Mouse (Mus musculus): Measurements from ENCODE around the gene Ints1.

Ints1 gene

DNA sequence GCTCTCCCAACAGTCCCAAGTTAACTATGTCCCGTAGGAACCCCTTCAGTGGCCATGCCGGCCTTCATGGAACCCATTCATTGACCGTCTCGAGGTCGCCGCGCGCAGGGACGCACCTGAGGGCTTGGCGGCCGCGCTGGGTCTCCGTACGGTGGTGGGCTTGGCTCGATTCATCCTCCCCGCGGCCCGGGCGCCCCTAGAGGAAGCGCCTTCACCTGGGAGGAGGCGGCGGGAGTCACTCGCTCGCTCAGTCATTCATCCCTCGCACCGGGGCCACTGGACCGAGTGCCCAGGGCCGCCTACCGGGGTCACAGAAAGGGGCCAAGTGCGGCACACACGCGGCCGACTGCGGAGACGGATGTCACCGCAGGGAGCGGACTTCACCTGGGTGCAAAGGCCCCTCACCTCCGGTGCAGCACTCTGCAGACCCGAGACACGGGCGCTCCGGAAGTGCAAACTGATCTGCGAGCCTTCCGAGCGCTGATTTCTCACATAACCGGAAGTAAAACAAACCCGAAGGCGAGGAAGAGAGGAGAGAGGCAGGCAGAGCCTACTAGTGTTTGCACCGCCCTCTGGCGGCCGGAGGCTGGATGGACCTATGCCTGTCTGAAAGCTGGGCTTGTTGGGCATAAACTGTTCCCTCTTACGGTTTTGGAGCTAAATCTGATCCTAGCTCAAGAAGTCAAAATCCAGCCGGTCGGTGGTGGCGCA, at the start of gene Ints1:
Gene Ints1, minus strand, starts transcription at position 459 of the 711 bp plus-strand sequence.
- CTCF ChIA-PET, result interaction anchor here (1.0 kb wide), 1 partner anchor 16 kb away, joined by 3 read pairs; no protein-coding TSS in a partner anchor

DNA sequence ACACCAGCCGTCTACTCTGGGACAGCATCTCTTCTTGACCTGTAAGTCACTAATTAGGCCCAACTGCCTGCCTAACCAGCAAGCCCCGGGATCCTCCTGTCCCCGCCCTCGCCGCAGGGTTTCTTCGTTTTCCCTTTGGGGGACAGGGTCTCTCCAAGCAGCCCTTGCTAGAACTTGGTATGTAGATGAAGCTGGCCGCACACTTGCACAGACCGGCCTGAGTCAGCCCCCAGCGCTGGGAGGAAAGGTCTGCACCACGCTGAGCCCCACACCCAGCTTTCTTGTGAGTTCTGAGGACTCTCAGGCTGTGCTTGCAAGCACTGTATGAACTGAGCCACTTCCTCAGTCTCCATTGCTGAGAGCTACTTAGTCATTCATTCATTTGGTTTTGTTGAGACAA, 49.1 kb upstream of the Ints1 start:
- CTCF ChIA-PET, result no interaction called here

DNA sequence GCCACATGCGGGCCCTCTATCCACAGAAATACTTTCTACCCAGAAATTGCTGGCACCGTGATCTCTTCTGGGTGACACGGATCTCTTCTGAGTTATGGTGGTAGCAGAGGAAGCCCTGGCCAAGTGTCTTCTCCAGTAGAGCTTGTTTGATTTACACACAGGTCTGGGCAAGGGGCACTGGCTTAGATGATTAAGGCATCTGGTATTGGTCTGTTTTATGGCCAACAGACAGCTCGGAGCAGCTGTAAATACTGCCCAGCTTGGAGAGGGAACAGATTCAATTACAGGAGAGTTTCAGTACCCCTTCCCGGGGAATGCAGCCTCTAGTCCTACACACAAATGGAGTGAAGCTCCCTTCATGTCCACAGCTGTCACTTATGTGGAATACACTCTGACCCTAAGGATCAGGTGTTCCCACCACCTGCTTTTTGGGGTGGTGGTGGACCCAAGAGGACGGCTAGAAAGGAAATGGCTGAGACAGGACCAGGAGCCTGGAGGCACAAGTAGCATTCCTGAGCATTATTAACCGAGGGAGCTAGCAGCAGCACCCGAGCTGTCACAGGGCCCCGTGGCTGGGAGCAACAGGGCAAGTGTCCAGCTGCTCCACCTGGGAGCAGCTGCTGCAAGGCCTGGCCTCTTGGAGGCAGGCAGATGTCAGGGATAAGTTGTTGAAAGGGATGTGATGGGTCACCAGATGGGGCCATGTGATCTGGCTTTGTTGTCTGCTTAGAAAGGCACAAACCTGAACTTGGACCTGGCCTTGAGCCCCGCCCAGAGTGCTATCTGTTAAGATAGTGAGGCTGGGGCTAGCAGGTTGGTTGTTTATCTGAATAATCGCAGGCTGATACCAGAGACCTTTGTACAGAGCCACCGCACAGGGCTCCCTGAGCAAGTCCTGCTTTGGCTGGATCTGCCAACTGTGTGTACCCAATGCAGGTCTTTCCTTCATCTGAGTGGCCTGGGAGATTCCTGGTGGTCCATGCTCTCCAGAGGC, 46.3 kb upstream of the Ints1 start:
- CTCF ChIA-PET, result no interaction called here

- CTCF ChIA-PET, result no interaction called here
Measured at GRCm38 (mm10) chr5:139819538-139820181, 44.2 kb upstream of the Ints1 start, which contains the start of gene Tmem184a. Gene Tmem184a (minus strand): TSS chr5:139819917.

- CTCF ChIA-PET, result interaction anchor here (0.6 kb wide), 1 partner anchor 275 kb away, joined by 3 read pairs; no protein-coding TSS in a partner anchor
Measured at GRCm38 (mm10) chr5:139818801-139819200, 43.3 kb upstream of the Ints1 start.

DNA sequence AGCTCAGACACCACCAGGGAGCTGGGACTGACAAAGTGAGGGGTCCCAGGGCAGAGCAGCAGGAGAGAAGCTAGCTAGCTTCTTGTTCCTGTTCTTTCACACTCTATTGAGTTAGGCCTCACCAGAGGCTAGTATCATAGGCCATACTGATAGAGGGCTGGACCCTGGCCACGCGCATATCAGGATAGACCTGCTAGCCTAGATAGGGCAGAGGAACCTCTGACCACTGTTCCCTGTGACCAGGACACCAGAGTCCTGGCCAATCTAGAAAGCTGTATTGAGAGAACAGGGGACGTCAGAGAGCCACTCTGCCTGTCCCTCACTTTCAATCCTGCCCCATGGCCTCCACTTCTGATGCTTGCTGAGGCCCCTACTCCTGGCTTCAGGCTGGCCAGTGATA, 42.6 kb upstream of the Ints1 start:
- CTCF ChIA-PET, result no interaction called here

DNA sequence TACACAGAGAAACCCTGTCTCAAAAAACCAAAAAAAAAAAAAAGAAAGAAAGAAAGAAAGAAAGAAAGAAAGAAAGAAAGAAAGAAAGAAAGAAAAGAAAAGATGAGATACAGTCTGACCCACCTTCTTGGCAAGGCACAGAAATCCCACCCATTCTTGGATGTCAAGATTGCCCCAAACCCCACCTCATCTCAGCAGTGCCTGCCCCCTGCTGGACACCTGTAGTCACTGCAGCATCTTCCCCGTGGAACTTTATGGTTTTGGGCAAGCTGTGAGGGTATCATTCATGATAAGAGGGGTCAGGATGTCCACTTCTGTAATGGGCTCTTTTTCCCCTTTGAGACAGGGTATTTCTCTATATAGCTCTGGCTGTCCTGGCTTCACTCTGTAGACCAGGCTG, 41.8 kb upstream of the Ints1 start:
- CTCF ChIA-PET, result interaction anchor here (0.6 kb wide), 2 partner anchors 29 to 1290 kb away, joined by 3 to 5 read pairs; no protein-coding TSS in a partner anchor

DNA sequence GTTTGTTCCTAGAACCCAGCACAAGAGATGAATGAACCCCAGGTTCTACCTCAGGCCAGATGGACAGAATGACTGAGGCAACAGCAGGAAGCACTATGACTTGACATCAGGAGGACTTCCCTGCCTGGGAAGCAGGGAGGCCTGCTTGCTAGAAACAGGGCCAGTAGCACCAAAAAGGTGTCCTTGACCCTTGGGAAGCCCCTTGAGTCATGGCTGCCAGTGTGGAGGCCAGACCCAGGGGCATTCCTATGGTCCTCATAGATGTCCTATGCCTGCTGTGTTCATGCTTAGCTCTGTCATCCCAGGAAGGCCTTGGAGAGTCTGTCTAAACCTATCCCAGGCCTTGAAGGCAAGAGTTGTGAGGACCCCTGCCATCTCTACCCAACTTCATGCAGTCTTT, 41.0 kb upstream of the Ints1 start:
- CTCF ChIA-PET, result no interaction called here

- CTCF ChIA-PET, result no interaction called here
Measured at GRCm38 (mm10) chr5:139815964-139816363, 40.5 kb upstream of the Ints1 start.

- CTCF ChIA-PET, result no interaction called here
Measured at GRCm38 (mm10) chr5:139813963-139814381, 38.5 kb upstream of the Ints1 start.

GRCm38 (mm10) chr5:139813126-139813490, 37.6 kb upstream of the Ints1 start:
- CTCF ChIA-PET, result no interaction called here

GRCm38 (mm10) chr5:139812398-139813125, 37.1 kb upstream of the Ints1 start:
- CTCF ChIA-PET, result interaction anchor here (0.6 kb wide), 1 partner anchor 8 kb away, joined by 6 read pairs; no protein-coding TSS in a partner anchor

- CTCF ChIA-PET, result interaction anchor here (0.6 kb wide), 1 partner anchor 9 kb away, joined by 6 read pairs; no protein-coding TSS in a partner anchor
Measured at GRCm38 (mm10) chr5:139811677-139812397, 36.4 kb upstream of the Ints1 start.

DNA sequence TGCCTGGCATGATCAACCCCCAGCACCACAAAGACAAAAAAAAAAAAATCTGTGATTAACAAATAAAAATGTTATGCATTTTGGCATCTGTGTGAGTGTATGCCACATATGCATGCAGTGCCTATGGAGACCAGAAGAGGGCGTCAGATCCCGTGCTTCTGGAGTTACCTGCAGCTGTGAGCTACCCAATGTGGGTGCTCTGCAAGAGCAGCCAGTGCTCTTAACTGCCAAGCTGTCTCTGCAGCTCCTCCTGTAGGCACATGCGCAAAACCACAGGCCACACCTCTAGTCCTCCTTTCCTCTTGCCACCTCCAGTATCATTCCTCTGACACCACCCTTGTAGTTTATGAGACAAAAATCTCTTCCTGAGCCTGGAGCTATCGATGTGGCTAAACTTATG, 33.9 kb upstream of the Ints1 start:
- CTCF ChIA-PET, result no interaction called here

GRCm38 (mm10) chr5:139805924-139806323, 30.4 kb upstream of the Ints1 start:
- CTCF ChIA-PET, result no interaction called here

DNA sequence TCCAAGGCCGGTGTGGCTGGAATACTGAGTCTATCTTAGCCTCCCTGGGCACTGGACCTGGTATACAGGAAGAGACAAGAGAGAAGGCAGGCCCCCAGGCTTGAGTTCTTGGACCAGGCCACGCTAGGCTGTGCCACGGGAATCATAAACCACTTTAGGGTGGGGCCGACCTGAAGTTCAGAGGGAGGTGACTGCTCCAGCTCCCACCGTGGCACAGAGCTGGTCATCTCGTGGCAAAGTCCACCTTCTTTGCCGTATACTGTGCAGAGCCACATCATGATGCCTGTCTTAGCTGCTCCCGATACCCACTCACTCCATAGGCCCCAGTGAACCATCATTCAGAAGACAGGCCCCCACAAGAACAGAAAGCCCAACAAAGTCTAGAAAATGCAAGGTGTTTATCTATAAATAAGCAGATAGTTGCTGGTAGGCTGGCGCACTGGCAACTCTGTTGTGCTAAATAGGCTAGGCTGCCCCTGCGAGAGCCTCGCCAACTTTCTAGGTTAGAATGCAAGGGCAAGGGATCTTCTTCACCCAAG, 29.2 kb upstream of the Ints1 start:
- CTCF ChIA-PET, result no interaction called here

DNA sequence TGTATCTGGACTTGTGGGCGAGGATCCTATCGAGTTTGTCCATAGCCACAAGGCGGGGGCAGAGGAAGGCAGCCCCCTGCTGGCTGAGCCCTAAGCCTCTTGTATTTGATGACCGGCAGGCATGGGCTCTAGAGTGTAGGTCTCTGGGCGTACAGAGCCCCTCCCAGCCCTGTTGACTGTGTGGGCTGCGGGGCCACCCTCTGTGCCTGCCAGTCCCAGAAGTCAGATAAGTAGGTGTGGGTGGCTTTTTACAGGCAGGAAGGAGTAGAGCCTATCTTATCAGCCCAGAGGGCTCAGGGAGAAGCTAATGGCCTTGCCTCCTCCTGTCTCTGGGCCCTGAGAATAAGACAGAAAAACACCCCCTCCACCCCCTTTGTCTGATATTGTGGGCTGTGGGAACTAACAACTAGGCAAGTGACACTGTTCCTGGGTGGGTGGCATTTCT, 28.7 kb upstream of the Ints1 start:
- CTCF ChIA-PET, result no interaction called here

GRCm38 (mm10) chr5:139803601-139804102, 28.2 kb upstream of the Ints1 start:
- CTCF ChIA-PET, result no interaction called here

DNA sequence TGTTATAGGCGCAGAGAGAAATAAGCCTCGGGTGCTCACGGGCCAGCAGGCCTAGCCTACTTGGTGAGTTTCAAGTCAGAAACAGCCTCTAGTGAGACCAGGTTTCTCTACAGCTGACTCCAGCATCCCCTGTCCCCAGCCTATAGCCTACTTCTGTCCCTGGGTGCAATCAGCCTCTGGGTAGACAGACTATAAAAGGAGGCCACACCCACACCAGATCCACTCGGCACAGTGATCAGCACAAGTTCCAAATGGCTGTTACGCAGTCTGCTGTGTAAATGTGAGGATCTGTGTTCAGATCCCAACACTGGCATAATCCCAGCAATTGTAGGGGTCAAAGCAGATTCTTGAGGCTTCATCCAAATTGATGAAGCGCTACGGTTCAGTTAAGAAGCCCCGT, 27.7 kb upstream of the Ints1 start:
- CTCF ChIA-PET, result no interaction called here

DNA sequence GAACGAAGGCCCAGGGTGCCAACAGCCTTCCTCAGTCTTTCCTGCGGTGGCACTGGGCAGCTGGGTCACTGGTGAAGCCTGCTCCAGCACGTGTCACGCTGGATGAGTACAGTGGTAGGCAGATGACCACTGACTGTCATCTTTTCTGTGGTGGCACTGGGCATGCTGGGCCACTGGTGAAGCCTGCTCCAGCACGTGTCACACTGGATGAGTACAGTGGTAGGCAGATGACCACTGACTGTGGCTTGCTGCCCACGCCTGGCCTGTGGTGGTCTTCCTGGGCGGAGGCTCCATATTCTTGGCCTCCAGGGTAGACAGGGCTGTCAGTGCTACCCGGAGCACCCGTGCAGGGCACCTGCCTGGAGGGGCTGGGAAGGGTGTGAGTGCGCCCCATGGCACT, 26.4 kb upstream of the Ints1 start:
- CTCF ChIA-PET, result no interaction called here

Measured in spleen, embryonic (tissue).